23 mouse cellular contexts compared by ENCODE assay signal in genomic region chr3:54681310-54682204, GRCm38 (mm10). TPM values are rescaled to one million over a fixed set of nuclear protein-coding genes. Genes with fewer than 3 reads are reported as not detected.
DNase-seq lines count a peak whose midpoint lies in the region; ATAC-seq and TF ChIP-seq lines count a peak whose summit lies in the region.
"Had no signal": no experiment of that assay in that cellular context is flagged by ENCODE, and none has a peak within 500 bp of the region (broad histone marks: within the 10 kb centered on the region; RNA-seq: fewer than 3 reads in every experiment).

No protein-coding gene starts in this region.

- no peak for TF ChIP-seq POLR2A in CH12.LX (IDR thresholded peaks at IDR 0.05; ENCODE audit: low read depth, low read length)

- no peaks in the 10 kb centered on the region for H3K9me3 ChIP-seq in kidney, embryonic 15.5 days (replicated peaks)
- peaks cover 2% of the 10 kb centered on the region for H3K9me3 ChIP-seq in CH12.LX (replicated peaks; ENCODE audit: low read length)
- H3K9me3 ChIP-seq: embryonic facial prominence, embryonic 13.5 days; forebrain, embryonic 12.5 days; hindbrain, embryonic 10.5 days had no signal

- dilution Hi-C loops in CH12.LX (cut with MboI; ENCODE audit: extremely low pct_ligation_motif_present, extremely low pct_unique_long_range_greater_than_20kb, low sequenced_read_pairs), result no loop called here

- H3K4me2 ChIP-seq in kidney, embryonic 15.5 days, result no peak overlapping the region
- peak overlapping the region; percentile 50; the same call in 1 of the 2 replicates for H3K4me2 ChIP-seq in CH12.LX (ENCODE audit: insufficient read depth, low read depth, poor library complexity, severe bottlenecking)
- H3K4me2 ChIP-seq: embryonic facial prominence, embryonic 13.5 days; forebrain, embryonic 12.5 days; hindbrain, embryonic 14.5 days had no signal

- H3K27ac ChIP-seq in kidney, embryonic 15.5 days, result peak overlapping the region; percentile 41; the same call in 1 of the 2 replicates
- no peak overlapping the region; the same call in 1 of the 2 replicates for H3K27ac ChIP-seq in CH12.LX (ENCODE audit: insufficient read depth, low read depth)
- H3K27ac ChIP-seq: embryonic facial prominence, embryonic 13.5 days; forebrain, embryonic 12.5 days; hindbrain, embryonic 10.5 days; hindbrain, embryonic 14.5 days had no signal

- no peak for TF ChIP-seq CTCF in CH12.LX (conservative IDR thresholded peaks at IDR 0.05 in 1 of 2, IDR thresholded peaks at IDR 0.05 in 1 of 2; ENCODE audit: low read depth in 2 of 2, low read length in 2 of 2)

- 40% methylated on average over 6 of the region's 6 CpGs for WGBS in kidney, embryonic 15.5 days

- ATAC-seq in kidney, embryonic 15.5 days (replicated peaks; ENCODE audit: low FRiP score), result 0 out of 2 replicates have a peak, but pooled peaks have one; percentile 33
- peak; percentile 88 to 89 for ATAC-seq in hematopoietic stem cell, adult 5-6 weeks (replicated peaks in 1 of 2; ENCODE audit: insufficient read depth in 1 of 2, low FRiP score in 2 of 2, low TSS enrichment in 1 of 2, low read depth in 1 of 2, poor library complexity in 2 of 2, severe bottlenecking in 2 of 2)
- ATAC-seq: forebrain, embryonic 16.5 days had no signal

- no peaks in the 10 kb centered on the region for H3K27me3 ChIP-seq in kidney, embryonic 15.5 days
- H3K27me3 ChIP-seq in CH12.LX (replicated peaks), result no peaks in the 10 kb centered on the region
- H3K27me3 ChIP-seq: embryonic facial prominence, embryonic 13.5 days; forebrain, embryonic 12.5 days had no signal

- no peak for DNase-seq in kidney, postnatal 14 days
- DNase-seq in 416B (ENCODE audit: low read depth) (peak; percentile 40), CH12.LX (ENCODE audit: extremely low read depth) (no peak)
- no peak for DNase-seq in right cerebral cortex, adult 2 months (ENCODE audit: low spot score in 2 of 2)
- no peak for DNase-seq in lung, adult 18-20 months
- DNase-seq in spleen, adult 18-20 months, result no peak
- DNase-seq: adrenal gland, postnatal 25 days; B cell, adult 2 months; cerebellum, adult 18-20 months; cerebellum, postnatal 14 days; gastrocnemius, postnatal 10 days; heart, postnatal 10 days had no signal

- no peak overlapping the region for H3K9ac ChIP-seq in kidney, embryonic 15.5 days
- no peak overlapping the region for H3K9ac ChIP-seq in CH12.LX (ENCODE audit: insufficient read depth, low read depth)
- H3K9ac ChIP-seq: embryonic facial prominence, embryonic 13.5 days; forebrain, embryonic 12.5 days; hindbrain, embryonic 14.5 days had no signal

- H3K36me3 ChIP-seq in kidney, embryonic 15.5 days, result no peaks in the 10 kb centered on the region
- H3K36me3 ChIP-seq in CH12.LX (replicated peaks in 1 of 2; ENCODE audit: control insufficient read depth in 1 of 2, insufficient read depth in 1 of 2, low read length in 1 of 2), result no peaks in the 10 kb centered on the region
- H3K36me3 ChIP-seq: embryonic facial prominence, embryonic 13.5 days; forebrain, embryonic 12.5 days; hindbrain, embryonic 10.5 days had no signal

- H3K79me2 ChIP-seq in CH12.LX (replicated peaks; ENCODE audit: control insufficient read depth, extremely low read depth, insufficient read depth, poor library complexity, severe bottlenecking), result no peaks in the 10 kb centered on the region

- no peak for TF ChIP-seq EP300 in CH12.LX (IDR thresholded peaks at IDR 0.05; ENCODE audit: low read length)

- in situ Hi-C loops in CH12.LX (cut with MboI; ENCODE audit: low pct_ligation_motif_present, low pct_unique_long_range_greater_than_20kb, low sequenced_read_pairs), result loop anchor here (10.0 to 25.0 kb wide), 2 partner anchors 327 to 944 kb away; no protein-coding TSS in a partner anchor

- no peak for TF ChIP-seq RAD21 in CH12.LX (IDR thresholded peaks at IDR 0.05; ENCODE audit: low read depth, low read length)

- H3K4me3 ChIP-seq in kidney, embryonic 15.5 days (replicated peaks), result no peak overlapping the region
- no peak overlapping the region for H3K4me3 ChIP-seq in CH12.LX (replicated peaks in 1 of 3; ENCODE audit: low read depth in 2 of 3, low read length in 2 of 3, poor library complexity in 1 of 3)
- H3K4me3 ChIP-seq: embryonic facial prominence, embryonic 13.5 days; forebrain, embryonic 12.5 days; hindbrain, embryonic 10.5 days had no signal

- peaks cover 13% of the 10 kb centered on the region; the same call in 1 of the 2 replicates for H3K4me1 ChIP-seq in kidney, embryonic 15.5 days
- peaks cover 6 to 20% of the 10 kb centered on the region in 2 experiments; a peak in 3 of 4 replicates for H3K4me1 ChIP-seq in CH12.LX (ENCODE audit: control insufficient read depth in 1 of 2, insufficient read depth in 2 of 2)
- H3K4me1 ChIP-seq: forebrain, embryonic 12.5 days; hindbrain, embryonic 10.5 days had no signal

TF ChIP-seq in CH12.LX, 34 proteins besides CTCF, POLR2A, EP300 and RAD21:
- no peak for TF ChIP-seq MYC (IDR thresholded peaks at IDR 0.05; ENCODE audit: low read depth, low read length)
- no peak for TF ChIP-seq E2F4 (IDR thresholded peaks at IDR 0.05; ENCODE audit: insufficient replicate concordance, low read depth, low read length)
- TF ChIP-seq MEF2A (IDR thresholded peaks at IDR 0.05; ENCODE audit: borderline replicate concordance, low read depth, low read length), result peak; percentile 81; the same call in 1 of the 2 replicates
- no peak for TF ChIP-seq MXI1 (IDR thresholded peaks at IDR 0.05; ENCODE audit: low read depth, low read length)
- peak; percentile 69; the same call in 1 of the 2 replicates for TF ChIP-seq CHD1 (IDR thresholded peaks at IDR 0.05; ENCODE audit: low read depth, low read length)
- TF ChIP-seq MAZ (IDR thresholded peaks at IDR 0.05; ENCODE audit: low read depth, low read length), result no peak
- no peak for TF ChIP-seq MAX (IDR thresholded peaks at IDR 0.05; ENCODE audit: low read length)
- TF ChIP-seq ZNF384 (IDR thresholded peaks at IDR 0.05; ENCODE audit: low read depth, low read length), result no peak
- no peak for TF ChIP-seq BHLHE40 (IDR thresholded peaks at IDR 0.05; ENCODE audit: low read depth, low read length)

RNA-seq across cellular contexts. Expression of gene Supt20, which starts 11.1 kb away (rescaled TPM):
- polyA plus RNA-seq in kidney, embryonic 15.5 days (2015; fragmentation: Nextera tagmentation; extraction: Ambion mirVana), result 109 and 115 TPM in 2 replicates
- total RNA-seq in CH12.LX (2012; rRNA removed) (34.1 and 36.6 TPM in 2 replicates), CH12.LX (2014; rRNA removed) (38.6 and 45.3 TPM in 2 replicates)
- polyA plus RNA-seq in CH12.LX (2012; ENCODE audit: insufficient read length, low read depth), result 66.3 and 69.5 TPM in 2 replicates
- total RNA-seq in hematopoietic stem cell, adult 5-6 weeks (2017), result 112 and 116 TPM in 2 replicates

RNA-seq across cellular contexts. Expression of gene Gm21958, which starts 32.6 kb away (rescaled TPM):
- 1.5 TPM in 1 of 2 replicates, not detected in the other for polyA plus RNA-seq in kidney, embryonic 15.5 days (2015; fragmentation: Nextera tagmentation; extraction: Ambion mirVana)
- not detected in 2 replicates for total RNA-seq in CH12.LX (2012; rRNA removed)
- total RNA-seq in CH12.LX (2014; rRNA removed), result not detected in 2 replicates
- polyA plus RNA-seq in CH12.LX (2012; ENCODE audit: insufficient read length, low read depth), result 0.61 TPM in 1 of 2 replicates, not detected in the other
- total RNA-seq in hematopoietic stem cell, adult 5-6 weeks (2017), result not detected in 2 replicates
- total RNA-seq: adrenal gland, adult 2 months; adrenal gland, postnatal 25 days; gastrocnemius, postnatal 10 days; gastrocnemius, postnatal 4 days; heart, postnatal 10 days had no signal
- polyA plus RNA-seq: adrenal gland, adult 2 months; cortical plate, adult 2 months; embryonic facial prominence, embryonic 13.5 days; forebrain, embryonic 16.5 days; frontal cortex, adult 2 months; hindbrain, embryonic 14.5 days had no signal

RNA-seq across cellular contexts. Expression of gene Exosc8, which starts 53.6 kb away (rescaled TPM):
- 142 and 144 TPM in 2 replicates for polyA plus RNA-seq in kidney, embryonic 15.5 days (2015; fragmentation: Nextera tagmentation; extraction: Ambion mirVana)
- total RNA-seq in CH12.LX (2012; rRNA removed), result 124 and 153 TPM in 2 replicates
- 102 and 107 TPM in 2 replicates for total RNA-seq in CH12.LX (2014; rRNA removed)
- polyA plus RNA-seq in CH12.LX (2012; ENCODE audit: insufficient read length, low read depth), result 230 and 238 TPM in 2 replicates
- 148 and 163 TPM in 2 replicates for total RNA-seq in hematopoietic stem cell, adult 5-6 weeks (2017)

RNA-seq across cellular contexts. Expression of gene Alg5, which starts 53.8 kb away (rescaled TPM):
- 59.6 and 59.7 TPM in 2 replicates for polyA plus RNA-seq in kidney, embryonic 15.5 days (2015; fragmentation: Nextera tagmentation; extraction: Ambion mirVana)
- total RNA-seq in CH12.LX (2012; rRNA removed) (48.0 and 48.1 TPM in 2 replicates), CH12.LX (2014; rRNA removed) (31.5 and 33.9 TPM in 2 replicates)
- polyA plus RNA-seq in CH12.LX (2012; ENCODE audit: insufficient read length, low read depth), result 52.0 and 63.7 TPM in 2 replicates
- 21.0 and 36.6 TPM in 2 replicates for total RNA-seq in hematopoietic stem cell, adult 5-6 weeks (2017)
